Mouse (Mus musculus): Measurements from ENCODE around the gene Sft2d2.

Sft2d2 gene

DNA sequence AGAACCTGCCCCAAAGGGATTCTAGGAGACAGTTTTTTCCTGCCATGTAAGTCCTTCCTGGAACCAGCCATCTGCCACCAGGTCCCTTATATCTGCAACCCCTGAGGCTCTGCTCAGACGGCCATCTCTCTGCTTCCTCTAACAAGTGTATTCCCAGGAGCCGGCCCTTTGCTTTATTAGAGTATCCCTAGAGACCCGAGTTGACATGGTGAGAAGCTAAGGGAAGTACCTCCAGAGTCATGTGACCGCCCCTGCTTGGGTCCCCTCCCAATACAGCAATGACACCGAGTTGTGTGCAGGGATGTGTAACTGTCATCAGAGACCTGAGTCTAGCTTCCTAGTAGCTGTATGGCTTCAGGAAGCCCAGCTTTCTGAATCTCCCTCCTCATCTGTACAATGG lies 61.0 kb downstream of the Sft2d2 start:
- no peak for DNase-seq (ENCODE audit: low spot score)

DNA sequence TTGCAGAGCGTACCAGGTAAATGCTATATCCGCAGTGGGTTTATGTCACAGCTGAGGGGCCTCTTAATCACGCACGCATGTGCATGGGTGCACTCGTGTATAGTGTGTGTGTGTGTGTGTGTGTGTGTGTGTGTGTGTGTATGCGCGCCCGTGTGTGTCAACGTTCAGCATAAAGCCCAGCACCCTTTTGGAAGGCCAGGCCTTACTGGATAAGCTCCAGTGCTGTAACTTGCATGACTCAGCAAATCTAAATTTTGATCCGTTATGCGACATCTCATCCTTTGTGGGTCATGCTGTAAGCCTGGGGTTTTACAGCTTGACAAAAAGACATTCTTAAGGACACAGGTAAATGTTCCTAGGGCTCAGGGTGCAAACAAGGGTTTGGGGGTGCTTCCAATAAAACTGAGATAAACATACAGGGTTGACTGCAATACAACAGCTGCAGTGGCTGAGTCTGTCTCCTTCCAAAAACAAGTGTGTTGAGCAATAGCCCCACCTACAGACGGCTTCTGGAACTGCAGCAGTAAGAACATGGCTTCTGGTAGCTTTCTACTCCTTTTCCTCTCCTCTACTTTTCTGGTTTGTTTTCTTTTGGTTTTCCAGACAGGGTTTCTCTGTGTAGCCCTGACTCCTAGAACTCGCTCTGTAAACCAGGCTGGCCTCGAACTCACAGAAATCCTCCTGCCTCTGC lies 61.9 kb downstream of the Sft2d2 start:
- no peak for DNase-seq (ENCODE audit: low spot score)

DNA sequence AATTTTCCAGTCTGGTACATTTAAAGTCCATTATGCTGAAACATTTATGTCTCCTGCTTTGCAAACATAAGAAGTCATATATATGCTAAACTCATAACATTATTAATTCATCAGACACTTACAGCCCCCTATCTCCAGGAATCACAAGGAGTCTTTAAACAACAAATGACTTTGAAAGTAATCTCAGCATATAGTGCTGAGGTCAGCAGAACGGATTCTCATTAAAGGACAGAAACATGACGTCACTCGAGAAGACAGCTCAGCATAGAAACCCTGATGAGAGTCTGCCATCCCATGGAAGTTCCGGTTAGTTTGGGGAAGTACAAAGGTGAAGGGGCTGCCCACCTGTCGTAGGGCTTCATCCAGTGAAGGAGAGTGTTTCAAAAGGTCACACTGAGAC lies 64.7 kb downstream of the Sft2d2 start:
- DNase-seq (ENCODE audit: low spot score): no peak

Data from ovary, adult 18-20 months (tissue).